Mouse (Mus musculus): ENCODE results near the gene Palm2.

GRCm38 (mm10) chr4:57755085-57755484 lies 321.0 kb downstream of the Palm2 start:
- TF ChIP-seq CTCF (IDR thresholded peaks at IDR 0.05 in 2 of 3, conservative IDR thresholded peaks at IDR 0.05 in 1 of 3; ENCODE audit: control insufficient read depth in 1 of 3, insufficient read depth in 1 of 3, low read depth in 2 of 3, low read length in 3 of 3, poor library complexity in 1 of 3, severe bottlenecking in 1 of 3) (no peak), POLR2A (IDR thresholded peaks at IDR 0.05; ENCODE audit: control insufficient read depth in 1 of 2, insufficient read depth in 1 of 2, low read depth in 1 of 2, low read length in 2 of 2, poor library complexity in 1 of 2) (no peak), USF2 (IDR thresholded peaks at IDR 0.05; ENCODE audit: borderline replicate concordance in 1 of 2, insufficient read depth in 1 of 2, low read depth in 1 of 2, low read length in 2 of 2) (no peak), RCOR1 (IDR thresholded peaks at IDR 0.05; ENCODE audit: low read depth, low read length) (no peak), UBTF (IDR thresholded peaks at IDR 0.05; ENCODE audit: borderline replicate concordance, insufficient read depth, low read depth, low read length) (no peak), TBP (IDR thresholded peaks at IDR 0.05; ENCODE audit: low read depth, low read length) (no peak), TCF12 (IDR thresholded peaks at IDR 0.05; ENCODE audit: low read depth, low read length) (no peak), MYC (IDR thresholded peaks at IDR 0.05; ENCODE audit: low read depth, low read length) (no peak), RAD21 (IDR thresholded peaks at IDR 0.05; ENCODE audit: low read depth, low read length) (no peak), SMC3 (IDR thresholded peaks at IDR 0.05; ENCODE audit: low read depth, low read length) (no peak), GATA1 (IDR thresholded peaks at IDR 0.05; ENCODE audit: low read depth, low read length) (no peak), ZMIZ1 (IDR thresholded peaks at IDR 0.05; ENCODE audit: low read depth, low read length) (no peak), MAX (IDR thresholded peaks at IDR 0.05; ENCODE audit: low read length) (no peak)

All from MEL (cell line).